Mouse (Mus musculus) central nervous system, embryonic 18 days (tissue): Measurements from ENCODE around the gene Cdcp2. TPM values are rescaled to one million over a fixed set of nuclear protein-coding genes. Genes with fewer than 3 reads are reported as not detected.

Experiments used
- polyA plus RNA-seq: library from polyadenylated mRNA; depleted of rRNA; stranded (reverse); fragments of >200 nt; gene quantifications from 2 replicates; pipeline ENCODE4 v1.2.3, GENCODE M21; 2012; rRNA removed

Cdcp2 gene
- 0.03 and 0.11 TPM in 2 replicates for polyA plus RNA-seq

DNA sequence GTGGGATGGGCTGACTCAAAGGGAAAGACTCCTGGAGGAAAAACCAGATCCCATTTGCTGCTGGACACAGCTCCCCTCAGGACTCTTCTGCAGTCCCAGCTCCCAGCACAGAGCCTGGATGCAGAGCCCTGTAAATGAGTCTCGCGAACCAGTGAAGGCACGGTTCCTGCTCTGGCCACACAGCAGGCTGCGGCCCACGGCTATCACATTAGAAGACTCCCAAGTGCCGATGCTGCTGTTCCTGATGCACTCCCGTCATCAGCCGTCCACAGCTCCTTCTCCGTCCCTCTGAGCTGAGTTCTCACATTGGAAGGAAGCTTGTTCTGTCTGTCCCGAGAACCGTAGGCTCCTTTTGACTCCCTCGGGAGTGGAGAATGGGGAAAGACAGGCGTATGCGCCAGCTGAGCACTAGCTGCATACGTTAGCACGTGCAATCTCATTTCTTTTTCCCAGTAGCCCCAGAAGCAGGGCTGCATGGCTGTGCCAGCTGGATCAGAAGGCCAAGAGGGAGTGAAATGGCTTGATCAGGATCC is at the start of gene Cdcp2:
Gene Cdcp2, plus strand, starts transcription at position 51 of the 533 bp plus-strand sequence.

DNA sequence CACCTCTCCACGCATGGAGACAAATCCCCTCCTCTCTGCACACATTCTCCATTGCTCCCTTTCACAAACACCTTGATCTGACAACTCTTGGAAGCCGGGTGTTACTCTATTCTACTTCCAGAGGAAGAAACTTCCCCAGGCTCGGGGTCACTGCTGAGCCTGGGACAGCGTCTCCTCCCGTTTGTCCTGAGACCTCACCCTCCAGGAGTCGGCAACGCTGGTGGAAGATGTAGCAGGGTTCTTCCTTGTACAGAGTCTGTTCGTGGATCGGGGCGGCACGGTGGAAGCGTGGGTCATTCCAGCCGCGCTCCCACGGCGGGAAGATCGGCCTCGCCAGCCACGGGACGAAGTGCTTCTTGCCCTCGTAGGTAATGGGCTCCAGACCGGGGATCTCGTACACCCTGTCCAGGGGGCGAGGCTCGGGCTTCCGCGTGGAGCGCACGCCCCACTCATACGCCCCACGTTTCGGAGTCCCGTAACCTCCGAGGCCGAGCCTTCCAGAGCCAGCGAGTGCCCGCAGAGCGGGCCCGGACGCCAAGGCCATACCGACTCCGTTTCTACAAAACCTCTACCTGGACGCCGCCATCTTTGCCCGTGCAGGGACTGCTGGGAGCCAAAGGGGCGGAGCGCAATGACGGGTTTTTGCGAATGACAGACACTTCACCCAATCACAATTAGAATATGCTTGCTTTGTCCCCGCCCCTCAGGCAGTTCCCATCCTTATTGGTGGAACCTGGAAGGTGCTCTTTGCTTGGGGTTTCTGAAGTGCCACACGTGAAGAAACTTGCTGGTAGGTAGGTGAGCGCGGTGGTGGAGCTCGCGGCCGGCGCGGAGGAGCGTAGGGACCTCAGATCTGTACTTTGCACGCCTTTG is 30.2 kb upstream of the Cdcp2 start, which contains the start of the genes Mrpl37 and Cyb5rl:
Gene Mrpl37, minus strand, starts transcription at position 617 of the 873 bp plus-strand sequence.
Gene Cyb5rl, plus strand, starts transcription at position 737 of the 873 bp plus-strand sequence.

Other genes starting within 250 kb of the Cdcp2 start
- 127 and 143 TPM in 2 replicates for gene Ssbp3, start 186.2 kb upstream of the Cdcp2 start, polyA plus RNA-seq
- gene Mrpl37, start 30.0 kb upstream of the Cdcp2 start, polyA plus RNA-seq, result 98.9 and 102 TPM in 2 replicates
- gene Cyb5rl, start 29.9 kb upstream of the Cdcp2 start, polyA plus RNA-seq, result 3.9 and 4.7 TPM in 2 replicates
- gene Tmem59, start 81.5 kb downstream of the Cdcp2 start, polyA plus RNA-seq, result 179 and 182 TPM in 2 replicates
- 12.7 and 14.2 TPM in 2 replicates for gene Tceanc2, start 82.2 kb downstream of the Cdcp2 start, polyA plus RNA-seq
- not detected in 2 replicates for gene Ldlrad1, start 112.3 kb downstream of the Cdcp2 start, polyA plus RNA-seq
- gene Lrrc42, start 156.6 kb downstream of the Cdcp2 start, polyA plus RNA-seq, result 39.2 and 40.4 TPM in 2 replicates
- gene Hspb11, start 156.7 kb downstream of the Cdcp2 start, polyA plus RNA-seq, result 23.6 and 25.9 TPM in 2 replicates
- not detected in 2 replicates for gene Dio1, start 210.3 kb downstream of the Cdcp2 start, polyA plus RNA-seq
- 40.6 and 41.3 TPM in 2 replicates for gene Yipf1, start 217.5 kb downstream of the Cdcp2 start, polyA plus RNA-seq